ENCODE assay signal across 28 mouse cellular contexts in genomic region chr12:93675032-93675431, GRCm38 (mm10).
"Had no signal": no experiment of that assay in that cellular context is flagged by ENCODE, and none has a peak within 500 bp of the region (broad histone marks: within the 10 kb centered on the region; RNA-seq: fewer than 3 reads in every experiment).

No protein-coding gene starts in this region.

- DNase-seq: gastrocnemius, postnatal 14 days; gastrocnemius, postnatal 36 days; heart, adult 11 months; heart, adult 2 months; heart, postnatal 14 days; heart, postnatal 36 days; kidney, adult 18-20 months; kidney, adult 8-10 months; kidney, postnatal 10 days; kidney, postnatal 25 days; kidney, postnatal 4 days; liver; liver, embryonic 13.5 days had no signal

- H3K9me3 ChIP-seq: heart, embryonic 13.5 days; heart, embryonic 15.5 days; hindbrain, embryonic 12.5 days; intestine, embryonic 15.5 days; limb, embryonic 10.5 days; limb, embryonic 12.5 days; liver, embryonic 13.5 days; liver, embryonic 15.5 days had no signal

- H3K27me3 ChIP-seq: heart, embryonic 13.5 days; heart, embryonic 15.5 days; hindbrain, embryonic 12.5 days; intestine, embryonic 15.5 days; limb, embryonic 12.5 days; liver, embryonic 13.5 days; liver, embryonic 15.5 days had no signal

- H3K4me3 ChIP-seq: heart, adult 2 months; heart, embryonic 13.5 days; heart, embryonic 15.5 days; hindbrain, embryonic 12.5 days; intestine, embryonic 15.5 days; layer of hippocampus, adult 2 months; left cerebral cortex, adult 2 months; limb, embryonic 10.5 days; limb, embryonic 12.5 days; liver, embryonic 13.5 days; liver, embryonic 15.5 days had no signal

- H3K4me2 ChIP-seq: heart, embryonic 11.5 days; heart, embryonic 13.5 days; heart, embryonic 15.5 days; hindbrain, embryonic 12.5 days; hindbrain, embryonic 14.5 days; intestine, embryonic 15.5 days; limb, embryonic 12.5 days; liver, embryonic 11.5 days; liver, embryonic 13.5 days; liver, embryonic 15.5 days had no signal

- ATAC-seq: hindbrain, embryonic 16.5 days; inflammation-experienced regulatory T-cells, adult 6 months; intestine, embryonic 15.5 days; intestine, postnatal 0 days had no signal

- H3K9ac ChIP-seq: heart, embryonic 13.5 days; heart, embryonic 15.5 days; hindbrain, embryonic 12.5 days; hindbrain, embryonic 14.5 days; intestine, embryonic 15.5 days; limb, embryonic 12.5 days; liver, embryonic 13.5 days; liver, embryonic 15.5 days had no signal

- H3K36me3 ChIP-seq: heart, embryonic 13.5 days; heart, embryonic 15.5 days; hindbrain, embryonic 12.5 days; intestine, embryonic 15.5 days; limb, embryonic 10.5 days; limb, embryonic 12.5 days; liver, embryonic 13.5 days; liver, embryonic 15.5 days had no signal

- H3K27ac ChIP-seq: heart, adult 2 months; heart, embryonic 13.5 days; heart, embryonic 15.5 days; hindbrain, embryonic 12.5 days; hindbrain, embryonic 14.5 days; intestine, embryonic 15.5 days; layer of hippocampus, adult 2 months; left cerebral cortex, adult 2 months; limb, embryonic 10.5 days; limb, embryonic 12.5 days; liver, embryonic 13.5 days; liver, embryonic 15.5 days had no signal

- H3K4me1 ChIP-seq: heart, embryonic 13.5 days; heart, embryonic 15.5 days; hindbrain, embryonic 12.5 days; intestine, embryonic 15.5 days; limb, embryonic 10.5 days; limb, embryonic 12.5 days; liver, embryonic 13.5 days; liver, embryonic 15.5 days had no signal
